Mouse (Mus musculus) monocyte, adult 2 months (primary cell): ENCODE measurements at regions not wholly inside any gene's neighbourhood (a gene's known extent, or its start where the extent isn't known, plus 50 kb on each side); places are given as distances from the start of the nearest gene placed in this dataset.
A peak's percentile ranks its signal among the peaks of the same experiment; 100 is the strongest.

Experiments used
- DNase-seq, 2 experiments: peaks; one replicate each; pipeline ENCODE4 v3.0.0; 2022; ENCODE audit warnings: low spot score in 2 of 2, low read depth in 1 of 2

- DNase-seq = no peak
Observed at GRCm38 (mm10) chr14:102925769-102926443, 56.5 kb downstream of the Kctd12 start.

GRCm38 (mm10) chr14:102924674-102925073 is 57.8 kb downstream of the Kctd12 start:
- DNase-seq = peak in 1 of 2 experiments; percentile 18

- DNase-seq = no peak
Observed at GRCm38 (mm10) chr14:102922496-102922993, 59.9 kb downstream of the Kctd12 start.

GRCm38 (mm10) chr14:102920415-102920814 is 62.0 kb downstream of the Kctd12 start:
- DNase-seq = no peak

DNA sequence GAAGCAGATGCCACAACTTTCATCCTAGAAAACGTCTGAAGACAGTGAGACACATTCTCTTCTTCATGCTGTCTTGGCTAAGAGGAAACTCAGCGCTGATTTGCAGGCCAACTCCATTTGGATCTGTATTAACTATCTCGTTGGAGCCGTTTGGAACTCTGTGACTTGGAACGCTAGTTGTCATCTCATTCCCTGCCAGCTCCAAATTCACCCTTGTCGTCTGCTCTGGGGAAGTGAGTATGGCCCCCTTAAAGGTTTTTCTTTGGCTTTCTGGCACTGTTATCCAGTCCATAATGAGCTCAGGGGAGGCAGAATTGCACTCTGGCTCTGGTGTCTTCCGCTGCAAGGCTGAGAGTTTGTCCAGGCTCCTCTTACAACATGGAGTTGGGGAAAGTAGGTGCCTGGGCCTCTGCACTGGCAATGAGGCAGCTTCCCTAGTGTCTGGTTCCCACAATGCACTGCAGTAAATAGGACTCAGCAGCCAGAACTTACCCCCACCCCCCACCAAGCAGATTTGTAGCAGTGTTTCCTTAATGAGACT is 63.1 kb downstream of the Kctd12 start:
- DNase-seq = no peak

DNA sequence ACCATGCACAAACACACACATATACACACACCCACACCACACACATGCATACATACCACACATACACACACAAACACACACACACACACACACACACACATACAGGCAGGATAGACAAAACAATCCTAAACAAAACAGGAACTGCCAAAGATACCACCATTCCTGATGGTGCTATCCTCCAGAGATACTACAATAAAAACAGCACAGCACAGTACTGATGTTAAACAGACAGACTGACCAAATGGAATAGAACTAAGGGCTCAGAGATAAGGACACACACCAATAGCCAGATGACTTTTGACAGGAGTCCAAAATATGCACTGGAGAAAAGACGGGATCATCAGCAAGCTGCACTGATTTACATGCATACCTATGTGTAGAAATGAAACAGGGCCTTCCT is 64.5 kb downstream of the Kctd12 start:
- DNase-seq = no peak

DNA sequence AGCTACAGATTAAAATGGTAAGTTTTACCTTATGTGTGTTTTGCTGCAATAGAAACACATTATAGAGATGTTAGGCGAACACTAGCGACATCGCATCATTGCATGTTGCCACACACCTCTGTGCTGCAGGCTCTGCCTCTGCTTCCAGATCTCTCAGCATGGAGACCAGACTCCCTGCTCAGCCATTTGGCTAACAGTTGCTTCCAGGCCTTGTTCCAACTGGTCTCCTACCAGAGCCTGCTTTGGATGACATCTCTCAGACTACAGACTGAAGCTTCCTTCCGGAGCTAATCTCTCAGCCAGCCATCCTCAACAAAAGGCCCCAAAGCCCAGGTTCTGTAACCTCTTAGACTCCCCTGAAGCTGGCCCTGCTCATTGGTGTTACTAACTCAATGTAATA is 66.5 kb downstream of the Kctd12 start:
- DNase-seq = no peak

DNA sequence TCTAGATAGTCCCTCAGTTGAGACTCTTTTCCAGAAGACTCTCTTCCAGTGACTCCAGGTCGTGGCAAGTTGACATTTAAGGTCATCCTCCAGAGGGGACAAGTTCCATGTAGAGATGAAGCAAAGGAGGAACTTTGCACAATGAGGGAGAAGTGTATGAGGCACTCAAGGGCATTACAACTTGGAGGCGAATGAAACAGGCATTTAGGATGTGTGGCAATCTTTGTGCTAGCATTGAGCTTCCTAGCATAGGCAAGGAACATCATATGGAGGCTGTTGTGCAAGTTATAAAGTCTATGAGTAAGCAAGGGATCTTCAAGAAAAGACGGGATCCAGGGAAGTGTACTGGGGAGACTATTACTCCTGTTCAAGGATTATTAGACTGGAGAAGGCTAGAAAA is 70.9 kb downstream of the Kctd12 start:
- no peak for DNase-seq

DNA sequence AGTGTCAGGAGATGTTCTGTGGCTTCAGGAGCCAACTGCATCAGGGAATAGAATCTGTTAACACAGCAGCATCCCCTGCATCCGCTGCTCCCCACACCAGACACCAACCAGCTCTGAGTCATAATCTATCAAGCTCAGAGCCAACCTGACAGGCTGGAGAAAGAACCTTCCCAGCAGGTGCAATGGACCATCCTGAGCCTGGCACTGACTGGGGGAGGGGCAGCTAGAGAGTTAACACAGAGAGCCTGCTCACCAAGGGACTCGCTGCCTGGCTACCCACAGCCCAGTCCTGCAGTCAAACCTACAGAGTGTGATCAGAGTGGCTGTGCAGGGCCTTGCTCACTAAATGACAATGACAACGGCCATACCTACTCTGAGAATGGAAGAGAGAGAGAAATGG is 73.4 kb downstream of the Kctd12 start:
- no peak for DNase-seq

DNA sequence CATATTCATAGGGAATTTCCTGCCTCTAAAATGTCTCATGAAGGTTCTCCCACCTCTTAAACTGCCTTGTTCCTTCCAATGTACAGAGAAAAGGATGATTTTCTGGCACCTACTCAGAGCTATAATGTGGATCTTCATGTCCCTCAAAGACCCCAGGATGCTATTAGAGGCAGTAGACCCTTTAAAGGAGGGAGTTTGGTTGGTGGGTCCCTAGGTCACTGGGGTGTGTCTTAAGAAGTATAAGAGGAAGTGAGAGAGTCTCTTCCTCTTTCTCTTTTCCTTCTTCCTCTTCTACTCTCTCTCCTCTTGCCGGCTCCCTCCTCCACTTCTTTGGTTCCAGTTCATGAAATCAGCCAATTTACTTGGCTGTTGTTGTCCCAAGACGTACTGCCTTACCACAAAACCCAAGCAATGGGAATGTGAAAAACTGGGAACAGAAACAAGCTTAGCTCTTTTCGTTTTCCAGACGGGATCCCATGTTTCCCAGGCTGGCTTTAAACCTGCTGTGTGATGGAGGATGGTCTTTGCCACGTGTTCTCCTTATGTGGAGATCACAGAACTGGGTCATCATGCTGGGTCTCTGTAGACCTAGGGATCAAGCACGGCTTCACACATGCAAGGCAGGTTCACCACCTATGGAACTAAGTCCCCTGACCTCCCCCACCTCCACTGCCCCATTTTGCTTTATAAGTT is 74.9 kb downstream of the Kctd12 start:
- DNase-seq = peak in 1 of 2 experiments; percentile 14

GRCm38 (mm10) chr14:102906826-102907225 is 75.6 kb downstream of the Kctd12 start:
- DNase-seq = peak; percentile 38 to 51

DNA sequence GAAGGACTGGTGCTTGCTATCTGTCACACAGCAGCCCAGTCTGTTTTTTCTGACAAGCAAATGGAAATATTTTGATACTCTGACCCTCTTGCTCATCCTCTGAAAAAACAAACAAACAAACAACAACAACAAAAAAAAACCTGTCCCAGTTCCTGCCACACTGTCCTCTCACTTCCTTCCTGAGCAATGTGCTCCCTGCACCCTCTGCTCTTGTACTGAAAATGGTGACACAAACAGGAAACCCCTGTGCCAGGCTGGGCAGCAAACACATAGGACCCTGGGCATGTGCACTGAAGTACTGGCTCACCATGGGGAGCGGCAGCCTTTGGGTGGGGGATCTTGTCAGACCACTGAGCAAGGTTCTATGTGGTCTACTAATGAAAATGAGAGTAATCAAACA is 76.2 kb downstream of the Kctd12 start:
- no peak for DNase-seq

DNA sequence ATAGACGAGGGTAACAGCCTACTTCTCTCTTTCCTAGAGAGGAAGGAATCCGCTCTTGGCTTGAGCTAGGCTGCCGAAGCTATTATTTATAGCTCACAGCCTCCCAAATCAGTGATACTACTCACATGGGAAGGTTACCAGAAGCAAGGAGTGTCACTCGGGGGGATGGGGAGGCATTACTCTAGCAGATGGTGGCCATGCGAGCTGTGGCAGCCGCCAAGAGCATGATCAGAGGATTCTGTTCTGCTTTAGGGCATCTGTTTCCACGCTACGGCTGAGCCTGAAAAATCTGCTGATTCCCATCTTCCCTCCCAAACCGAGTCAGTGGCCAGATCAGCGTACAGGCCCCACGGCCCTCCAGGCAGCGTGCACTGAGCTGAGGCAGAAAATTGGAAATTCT is 79.5 kb downstream of the Kctd12 start:
- DNase-seq = no peak

GRCm38 (mm10) chr14:102902236-102902635 is 80.2 kb downstream of the Kctd12 start:
- DNase-seq = no peak

DNA sequence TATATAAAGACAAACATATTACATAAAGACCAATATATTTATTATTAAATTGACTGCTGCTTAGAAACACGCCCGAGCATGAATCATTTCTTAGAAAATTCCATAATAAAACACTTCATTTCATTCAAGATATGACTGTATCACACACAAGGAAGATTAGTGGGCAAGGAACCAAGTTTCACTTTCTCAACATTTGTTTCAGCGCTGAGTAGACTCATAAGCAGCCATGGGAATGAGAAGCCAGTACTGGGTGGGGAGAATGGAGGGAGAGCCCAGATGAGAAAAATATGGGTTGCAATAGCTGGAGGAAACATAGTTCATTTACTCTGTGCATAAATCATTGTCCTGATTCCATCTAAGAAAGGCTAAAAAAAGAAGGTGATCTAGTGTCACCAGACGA is 84.0 kb downstream of the Kctd12 start:
- no peak for DNase-seq

GRCm38 (mm10) chr14:102897039-102897438 is 85.4 kb downstream of the Kctd12 start:
- no peak for DNase-seq

GRCm38 (mm10) chr14:102896527-102896926 is 85.9 kb downstream of the Kctd12 start:
- DNase-seq = no peak

- DNase-seq = no peak
Observed at GRCm38 (mm10) chr14:102893241-102893640, 89.2 kb downstream of the Kctd12 start.

- DNase-seq = no peak
Observed at GRCm38 (mm10) chr14:102891552-102891951, 90.9 kb downstream of the Kctd12 start.

DNA sequence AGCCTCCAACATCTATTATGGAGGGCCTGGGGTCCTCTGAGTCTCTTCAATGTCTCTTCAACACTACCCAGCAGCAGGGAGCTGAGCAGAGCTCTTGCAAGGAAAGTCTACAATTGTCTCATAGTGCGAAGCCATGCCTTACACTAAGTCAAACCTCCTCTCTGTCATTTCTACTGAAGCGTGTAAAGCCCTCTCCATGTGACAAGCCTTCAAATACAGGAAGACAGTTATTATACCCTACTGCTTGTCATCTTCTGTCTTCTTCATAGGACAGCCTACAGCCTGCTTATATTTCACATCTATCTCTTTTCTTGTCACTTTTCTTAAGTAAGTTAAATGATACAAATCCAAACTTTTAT is 97.2 kb downstream of the Kctd12 start:
- DNase-seq = no peak

DNA sequence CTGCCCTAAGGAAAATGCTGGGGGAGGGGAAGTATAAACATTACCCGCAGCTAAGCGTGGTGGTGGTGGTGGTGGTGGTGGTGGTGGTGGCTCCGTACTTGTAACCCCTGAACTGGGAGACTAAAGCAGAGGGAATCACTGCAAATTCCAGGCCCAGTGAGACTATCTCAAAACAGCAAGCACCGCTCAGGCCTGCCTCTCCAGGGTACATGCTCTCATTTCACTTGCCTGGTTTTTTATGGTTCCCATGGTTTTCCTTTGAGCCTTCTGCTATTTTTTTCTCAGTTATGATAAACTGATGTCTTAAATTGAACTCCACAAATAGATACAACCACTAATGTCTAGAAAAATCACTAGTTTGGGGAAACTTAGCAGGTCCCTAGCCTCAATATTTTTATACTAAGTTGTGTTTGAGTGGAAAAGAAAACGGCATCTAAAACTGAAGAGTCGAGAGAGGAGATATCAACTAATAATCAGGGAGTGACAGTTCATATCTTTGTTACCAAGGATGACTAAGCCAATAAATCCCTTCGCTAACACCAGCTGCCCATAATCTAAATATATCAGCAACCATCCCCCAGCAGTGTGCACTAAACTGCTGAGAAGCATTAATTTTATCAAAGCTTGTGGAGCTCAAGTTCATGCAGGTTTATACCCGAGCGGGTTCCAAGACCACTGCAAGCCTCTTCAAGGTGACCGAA is 97.7 kb downstream of the Kctd12 start:
- DNase-seq = no peak
